Mouse (Mus musculus) intestine, embryonic 15.5 days (tissue): ENCODE results near the gene Gm21704. TPM values are rescaled to one million over a fixed set of nuclear protein-coding genes. Genes with fewer than 3 reads are reported as not detected.
"Not testable (repeated sequence)": the region's sequence is repeated elsewhere in the genome, so short reads cannot be mapped to it uniquely, and the experiment has no call there.

ENCODE experiments used
- ATAC-seq: fragments of 200-750 bp; cut with Nextera tagmentation; 2 replicates; pipeline ENCODE4 v1.8.0; 2017; ENCODE audit warnings: moderate TSS enrichment, moderate library complexity
- H3K27ac ChIP-seq: fragments of 300-500 bp; sonication (generic); 2 replicates; pipeline ENCODE4 v1.5.1; 2015; ENCODE audit warnings: mild to moderate bottlenecking, inconsistent platforms
- H3K27me3 ChIP-seq: fragments of 300-500 bp; sonication (generic); replicated peaks from 2 replicates; pipeline ENCODE4 v1.6.1; 2015; ENCODE audit warnings: inconsistent platforms
- H3K36me3 ChIP-seq: fragments of 300-500 bp; sonication (generic); 2 replicates; pipeline ENCODE4 v1.6.1; 2015; ENCODE audit warnings: inconsistent platforms
- H3K4me1 ChIP-seq: fragments of 300-500 bp; sonication (generic); replicated peaks from 2 replicates; pipeline ENCODE4 v1.6.1; 2015; ENCODE audit warnings: inconsistent platforms
- H3K4me2 ChIP-seq: fragments of 300-500 bp; sonication (generic); replicated peaks from 2 replicates; pipeline ENCODE4 v1.6.1; 2015; ENCODE audit warnings: mild to moderate bottlenecking, inconsistent platforms
- H3K4me3 ChIP-seq: fragments of 300-500 bp; sonication (generic); replicated peaks from 2 replicates; pipeline ENCODE4 v1.5.1; 2015; ENCODE audit warnings: inconsistent platforms
- H3K9ac ChIP-seq: fragments of 300-500 bp; sonication (generic); 2 replicates; pipeline ENCODE4 v1.6.1; 2015; ENCODE audit warnings: inconsistent platforms
- H3K9me3 ChIP-seq: fragments of 300-500 bp; sonication (generic); 2 replicates; pipeline ENCODE4 v1.6.1; 2016; ENCODE audit warnings: inconsistent platforms
- WGBS: fragments of 180-500 bp; shearing (Covaris S2); methylation state at CpG from one replicate; pipeline ENCODE4 v1.1.7; 2015; 5-methylcytosine and 5-hydroxymethylcytosine counted together
- polyA plus RNA-seq: library from polyadenylated mRNA; unstranded; fragments of >200 nt; fragmentation: Nextera tagmentation; extraction: Ambion mirVana; gene quantifications from 2 replicates; pipeline ENCODE4 v1.2.1, GENCODE M21; 2015

Gm21704 gene
- not detected in 2 replicates for polyA plus RNA-seq

GRCm38 (mm10) chrY:3410067-3410466 lies at the start of gene Gm21704, which contains the start of gene Gm21708:
Gene Gm21704 (minus strand): TSS chrY:3410167.
Gene Gm21708 (minus strand): TSS chrY:3410167.
- not testable (repeated sequence) for H3K9ac ChIP-seq, ATAC-seq, H3K27ac ChIP-seq, H3K27me3 ChIP-seq, H3K9me3 ChIP-seq, H3K4me3 ChIP-seq, H3K4me2 ChIP-seq, H3K36me3 ChIP-seq, H3K4me1 ChIP-seq
- WGBS, result no CpG with 5 or more reads among the region's 9 CpGs

DNA sequence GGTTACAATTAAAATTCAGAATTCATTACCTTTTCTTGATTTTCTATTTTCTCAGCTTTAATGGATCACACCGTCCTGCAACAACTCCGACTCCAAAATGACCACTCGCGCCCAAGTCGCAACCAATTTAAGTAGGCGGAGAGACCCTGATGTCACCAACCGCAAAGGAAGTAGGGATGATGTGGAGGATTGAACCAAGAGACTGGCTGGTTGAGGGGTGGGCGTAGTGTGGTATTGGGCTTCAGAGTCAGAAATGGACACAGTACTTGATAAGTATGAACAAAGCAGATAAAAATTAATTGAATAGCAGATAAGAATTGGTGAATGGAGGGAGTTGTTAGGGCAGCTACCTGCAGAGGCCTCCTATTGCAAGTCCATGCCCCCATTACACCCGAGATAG lies 64.7 kb downstream of the Gm21704 start, which contains the start of gene Gm21693:
Gene Gm21693 (minus strand): TSS at position 101 of the 400 bp plus-strand sequence.
- H3K4me2 ChIP-seq, H3K27me3 ChIP-seq, H3K36me3 ChIP-seq, ATAC-seq, H3K4me1 ChIP-seq, H3K4me3 ChIP-seq, H3K27ac ChIP-seq, H3K9me3 ChIP-seq, H3K9ac ChIP-seq: not testable (repeated sequence)
- no CpG with 5 or more reads among the region's 9 CpGs for WGBS

GRCm38 (mm10) chrY:3340661-3341060 lies 69.3 kb downstream of the Gm21704 start:
- no CpG with 5 or more reads among the region's 11 CpGs for WGBS
- not testable (repeated sequence) for H3K27ac ChIP-seq, H3K4me3 ChIP-seq, H3K4me1 ChIP-seq, H3K27me3 ChIP-seq, H3K9me3 ChIP-seq, H3K9ac ChIP-seq, H3K4me2 ChIP-seq, ATAC-seq, H3K36me3 ChIP-seq

Other genes with a start within 250 kb of the Gm21704 start
- not detected in 2 replicates for gene Gm21677, start 103.7 kb downstream of the Gm21704 start, polyA plus RNA-seq
- gene Gm21693, start 64.8 kb downstream of the Gm21704 start, polyA plus RNA-seq, result not detected in 2 replicates
- gene Gm21708, start within 50 bp of the Gm21704 start, polyA plus RNA-seq, result not detected in 2 replicates